Mouse (Mus musculus) common myeloid progenitor, adult 5-6 weeks (primary cell): ENCODE results near the gene AI854703. TPM values are rescaled to one million over a fixed set of nuclear protein-coding genes. Genes with fewer than 3 reads are reported as not detected.

Source experiments
- ATAC-seq: replicated peaks from 2 replicates; pipeline ENCODE4 v1.8.0; 2016; ENCODE audit warnings: low read depth, mild to moderate bottlenecking, moderate TSS enrichment, inconsistent platforms; ENCODE audit not compliant: poor library complexity, severe bottlenecking
- total RNA-seq: library from RNA; stranded (forward); fragments of 200-1000, 187-1606 nt; gene quantifications from 2 replicates; pipeline ENCODE4 v1.2.3, GENCODE M21; 2017

The AI854703 gene
- 1.6 and 2.2 TPM in 2 replicates for total RNA-seq

DNA sequence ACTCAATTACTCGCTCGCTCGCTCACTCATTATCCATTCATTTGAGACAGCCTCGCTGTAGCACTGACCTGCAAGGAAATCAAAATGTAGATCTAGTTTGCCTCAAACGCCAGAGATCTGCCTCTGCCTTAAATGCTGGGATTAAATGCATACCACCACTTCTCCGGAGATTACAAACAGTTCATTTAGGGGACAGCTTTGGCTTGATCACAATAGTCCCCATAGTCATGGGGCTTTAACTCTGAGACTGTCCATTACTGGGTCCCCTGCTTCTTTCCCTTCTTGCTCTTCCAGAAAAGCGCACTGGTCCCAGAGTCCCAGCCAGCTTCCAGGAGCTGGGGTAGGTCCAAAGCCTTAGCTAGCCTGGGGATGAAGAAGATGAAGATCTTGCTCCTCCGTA, at the start of gene AI854703:
Gene AI854703, plus strand, starts transcription at position 301 of the 400 bp plus-strand sequence.
- no peak for ATAC-seq

- no peak for ATAC-seq
Observed at GRCm38 (mm10) chr6:48578736-48579135, 47.8 kb upstream of the AI854703 start.

DNA sequence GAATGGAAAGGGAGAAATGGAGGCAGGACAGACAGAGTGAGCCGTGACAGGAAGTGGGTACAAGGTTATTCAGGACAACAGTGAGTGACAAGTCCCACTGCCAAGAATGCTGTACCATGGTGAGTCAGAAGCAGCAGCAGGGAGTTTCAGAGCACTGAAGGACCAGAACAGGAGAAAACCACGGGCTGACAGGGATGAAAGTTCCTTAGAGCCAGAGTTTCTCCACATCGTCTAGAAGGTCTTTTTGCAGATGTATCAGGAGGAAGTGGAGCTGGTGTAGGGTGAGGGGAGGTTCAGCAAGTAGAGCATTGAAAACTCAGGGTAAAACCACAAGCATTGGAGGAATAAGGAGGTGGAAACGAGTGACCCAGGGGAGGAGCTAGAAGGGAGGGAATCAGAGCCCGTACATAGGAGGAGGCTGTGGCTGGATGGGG, 47.3 kb upstream of the AI854703 start:
- peak; percentile 88 for ATAC-seq

- ATAC-seq: no peak
Observed at GRCm38 (mm10) chr6:48581257-48581656, 45.3 kb upstream of the AI854703 start.

DNA sequence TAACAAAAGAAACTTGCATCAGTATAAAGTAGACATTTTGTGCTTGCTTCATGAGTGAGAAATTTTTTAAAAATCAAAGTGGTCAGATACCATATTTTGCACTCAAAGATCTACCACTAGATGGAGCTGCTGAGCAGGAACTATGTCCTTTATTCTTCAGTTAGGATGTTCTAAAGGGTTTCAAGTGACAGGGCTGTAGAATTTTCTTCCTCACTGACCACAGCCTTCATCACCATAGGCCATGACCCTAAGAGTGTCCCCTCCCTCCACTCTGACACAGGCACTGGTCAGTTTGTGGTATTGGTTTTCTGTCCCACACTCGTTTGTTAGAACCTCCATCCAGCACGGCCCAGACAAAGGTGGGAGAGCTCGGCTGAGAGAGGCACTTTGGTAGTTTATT, 44.5 kb upstream of the AI854703 start:
- peak; percentile 54; the same call in 1 of the 2 replicates for ATAC-seq

GRCm38 (mm10) chr6:48589194-48589750, 37.3 kb upstream of the AI854703 start, which contains the start of gene Gm45021:
Gm45021 (plus strand) TSS chr6:48589610.
- 0 out of 2 replicates have a peak, but pooled peaks have one; percentile 4 for ATAC-seq

DNA sequence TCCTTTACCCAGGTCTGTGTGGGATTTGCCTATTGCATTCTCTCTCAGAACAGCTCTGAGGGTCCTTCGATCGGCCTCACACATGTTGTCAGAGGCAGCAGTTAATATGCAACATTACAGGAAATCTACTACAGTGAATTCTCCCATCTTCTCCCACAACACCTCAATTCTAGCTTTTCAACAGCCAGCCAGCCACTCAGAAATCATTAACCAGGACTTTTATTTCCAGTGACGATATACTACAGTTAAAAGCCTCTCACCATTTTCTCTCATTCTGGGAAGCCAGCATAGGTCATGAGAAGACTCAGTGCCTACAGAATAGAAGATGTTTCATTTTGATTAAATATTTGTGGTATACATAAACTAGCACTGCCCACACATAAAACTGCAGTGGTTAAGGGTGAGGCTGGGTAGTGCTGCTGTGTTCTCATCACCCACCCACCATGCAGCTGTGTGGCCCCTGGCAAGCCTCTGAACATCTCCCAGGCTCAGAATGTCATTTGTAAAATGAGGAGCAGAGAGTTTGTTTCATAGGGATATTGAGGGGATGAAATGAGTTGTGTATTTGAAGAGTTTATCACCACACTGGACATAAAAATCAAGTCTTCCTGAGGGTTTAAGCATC, 35.2 kb upstream of the AI854703 start:
- ATAC-seq: no peak

DNA sequence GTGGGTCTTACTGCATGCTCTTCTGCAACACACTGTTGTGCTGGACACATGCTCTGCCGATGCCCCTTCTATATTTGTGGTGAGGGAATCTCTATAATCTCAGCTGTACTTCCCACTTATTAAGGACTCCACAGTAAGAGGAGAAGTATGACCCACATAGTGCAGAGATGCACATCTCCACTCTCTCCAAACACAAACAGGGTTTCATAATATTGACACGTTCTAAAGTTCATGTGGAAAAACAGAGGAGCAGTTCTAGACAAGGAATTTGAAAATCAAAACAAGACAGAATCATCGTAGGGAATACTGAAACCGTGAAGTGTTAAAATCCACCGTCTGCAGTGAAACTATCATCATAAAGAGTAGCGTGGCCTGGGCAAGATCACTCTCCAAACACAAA, 34.7 kb upstream of the AI854703 start:
- no peak for ATAC-seq

- peak; percentile 77 for ATAC-seq
Observed at GRCm38 (mm10) chr6:48593158-48594042, 33.2 kb upstream of the AI854703 start, which contains the start of the genes Repin1 and Gm44965. Repin1 (plus strand) TSS chr6:48593883. Gm44965 (plus strand) TSS chr6:48593941.

DNA sequence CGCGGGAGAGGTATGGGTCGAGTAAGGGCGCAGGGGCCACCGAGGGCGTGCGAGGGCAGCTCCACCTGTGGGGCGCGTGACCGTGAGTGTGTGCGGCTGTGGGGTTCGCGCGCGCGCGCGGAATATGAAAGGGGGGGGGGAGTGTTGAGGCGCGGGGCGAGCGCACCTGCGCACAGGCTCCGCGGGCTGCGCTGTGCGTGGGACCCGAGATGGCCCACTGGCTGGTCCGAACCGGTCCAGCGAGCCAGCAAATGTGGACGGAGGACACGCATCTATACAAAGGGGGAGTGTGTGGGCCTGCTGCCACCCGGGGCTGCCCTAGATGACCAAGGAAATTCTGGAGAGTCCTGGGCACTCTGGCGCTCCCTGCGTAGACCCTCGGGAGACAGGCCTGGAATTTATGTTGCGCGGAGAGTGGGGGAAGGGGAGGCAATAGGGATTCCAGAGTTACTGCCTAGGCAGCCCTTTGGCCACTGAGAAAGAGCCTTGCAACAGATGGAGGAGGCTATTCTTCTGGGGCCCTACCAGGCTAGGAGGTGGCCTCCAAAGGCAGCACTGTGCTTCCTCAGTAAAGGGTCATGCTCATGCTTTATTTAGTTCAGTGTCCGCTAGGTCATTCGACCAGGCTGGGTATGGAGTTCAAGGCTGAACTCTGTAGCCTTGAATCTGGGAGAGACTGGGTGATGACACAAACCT, 32.4 kb upstream of the AI854703 start:
- ATAC-seq: peak; percentile 7

DNA sequence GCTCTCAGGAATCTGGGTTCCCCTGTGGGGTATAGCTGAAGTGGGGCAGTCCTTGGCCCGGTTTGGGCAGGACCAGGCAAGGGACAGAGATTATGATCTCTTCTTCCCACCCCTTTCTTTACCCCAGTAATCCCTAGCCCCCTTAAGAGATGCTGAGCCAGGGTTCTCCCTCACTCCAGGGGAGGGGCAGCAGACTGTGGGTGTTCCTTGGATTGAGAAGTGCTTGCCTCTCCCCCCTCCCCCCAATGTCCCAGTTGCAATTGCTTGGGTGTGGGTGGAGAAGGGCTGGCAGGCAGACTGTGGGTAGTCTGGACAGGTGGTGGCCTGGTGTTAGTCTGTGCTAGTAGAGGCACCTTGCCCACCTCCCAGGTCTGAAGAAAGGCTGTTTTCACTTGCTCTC, 31.3 kb upstream of the AI854703 start:
- ATAC-seq: no peak

DNA sequence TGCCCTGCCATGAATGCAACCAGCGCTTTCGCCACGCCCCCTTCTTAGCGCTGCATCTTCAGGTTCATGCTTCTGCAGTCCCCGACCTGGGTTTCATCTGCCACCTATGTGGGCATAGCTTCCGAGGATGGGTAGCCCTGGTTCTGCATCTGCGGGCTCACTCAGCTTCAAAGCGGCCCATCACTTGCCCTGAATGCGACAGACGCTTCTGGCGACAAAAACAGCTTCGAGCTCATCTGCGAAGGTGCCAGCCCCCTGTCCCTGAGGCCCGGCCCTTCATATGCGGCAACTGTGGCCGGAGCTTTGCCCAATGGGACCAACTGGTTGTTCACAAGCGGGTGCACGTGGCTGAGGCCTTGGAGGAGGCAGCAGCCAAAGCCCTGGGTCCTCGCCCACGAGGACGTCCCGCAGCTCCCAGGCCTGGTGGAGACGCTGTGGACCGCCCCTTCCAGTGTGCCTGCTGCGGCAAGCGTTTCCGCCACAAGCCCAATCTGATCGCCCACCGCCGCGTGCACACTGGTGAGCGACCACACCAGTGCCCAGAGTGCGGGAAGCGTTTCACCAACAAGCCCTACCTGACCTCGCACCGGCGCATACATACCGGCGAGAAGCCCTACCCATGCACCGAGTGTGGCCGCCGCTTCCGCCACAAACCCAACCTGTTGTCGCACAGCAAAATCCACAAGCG, 29.9 kb upstream of the AI854703 start:
- ATAC-seq: no peak

- no peak for ATAC-seq
Observed at GRCm38 (mm10) chr6:48597233-48597625, 29.3 kb upstream of the AI854703 start.

DNA sequence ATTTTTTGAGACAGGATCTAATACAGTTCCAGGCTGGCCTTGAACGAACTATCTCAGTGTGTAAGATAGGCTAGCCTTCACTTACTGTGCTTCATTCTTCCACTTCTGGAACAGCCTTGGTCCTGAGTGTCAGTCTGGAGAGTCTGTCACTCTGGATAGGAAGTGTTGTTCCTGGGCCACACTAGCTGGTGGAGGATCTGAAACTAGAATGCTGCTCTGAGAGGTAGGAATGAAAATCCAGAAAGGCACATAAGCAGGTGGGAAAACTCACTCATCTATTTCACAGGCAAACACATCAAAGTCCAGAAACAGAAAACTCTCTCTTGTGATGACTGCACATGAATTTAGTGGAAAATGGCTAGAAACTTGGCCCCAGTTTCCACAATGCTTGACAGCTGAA, 26.0 kb upstream of the AI854703 start:
- no peak for ATAC-seq

DNA sequence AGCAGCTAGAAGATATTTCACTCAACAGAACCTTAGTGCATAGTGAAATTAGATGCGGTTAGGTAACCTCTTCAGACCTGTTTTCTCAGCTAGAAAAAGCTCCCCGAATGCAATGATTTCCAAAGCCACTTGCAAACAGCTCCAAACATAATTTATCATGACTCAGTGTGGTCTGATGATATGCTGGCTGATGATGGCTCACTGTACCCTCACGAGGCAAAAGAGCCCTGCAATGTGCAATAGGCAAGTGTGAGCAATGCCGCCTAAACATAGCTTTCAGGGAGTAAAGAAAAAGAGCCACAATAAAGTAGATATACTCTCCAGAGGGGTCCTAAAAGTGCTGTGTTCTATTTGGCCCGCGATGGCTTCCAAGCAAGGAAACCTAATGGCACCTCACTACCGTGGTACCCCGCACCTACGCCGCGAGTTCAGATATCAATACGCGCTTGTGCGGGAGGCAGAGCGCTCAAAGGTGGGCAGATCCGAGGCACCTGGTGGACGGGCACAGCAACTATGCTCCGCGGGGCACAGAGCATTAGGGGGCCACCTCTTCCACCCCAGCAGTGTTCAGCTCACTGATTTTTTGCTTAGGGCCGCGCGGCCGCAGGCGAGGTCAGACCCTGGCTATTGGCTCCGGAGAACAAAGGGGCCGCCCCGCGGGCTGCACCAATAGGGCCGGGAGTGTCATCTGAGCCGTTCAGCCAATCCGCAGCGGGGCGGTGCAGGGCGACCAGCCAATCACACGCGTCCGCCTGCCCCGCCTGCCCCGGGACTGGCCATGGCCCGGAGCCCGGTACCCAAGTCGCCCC, 25.1 kb upstream of the AI854703 start, which contains the start of gene Zfp775:
Gene Zfp775, plus strand, starts transcription at position 793 of the 809 bp plus-strand sequence.
- ATAC-seq: peak; percentile 98

DNA sequence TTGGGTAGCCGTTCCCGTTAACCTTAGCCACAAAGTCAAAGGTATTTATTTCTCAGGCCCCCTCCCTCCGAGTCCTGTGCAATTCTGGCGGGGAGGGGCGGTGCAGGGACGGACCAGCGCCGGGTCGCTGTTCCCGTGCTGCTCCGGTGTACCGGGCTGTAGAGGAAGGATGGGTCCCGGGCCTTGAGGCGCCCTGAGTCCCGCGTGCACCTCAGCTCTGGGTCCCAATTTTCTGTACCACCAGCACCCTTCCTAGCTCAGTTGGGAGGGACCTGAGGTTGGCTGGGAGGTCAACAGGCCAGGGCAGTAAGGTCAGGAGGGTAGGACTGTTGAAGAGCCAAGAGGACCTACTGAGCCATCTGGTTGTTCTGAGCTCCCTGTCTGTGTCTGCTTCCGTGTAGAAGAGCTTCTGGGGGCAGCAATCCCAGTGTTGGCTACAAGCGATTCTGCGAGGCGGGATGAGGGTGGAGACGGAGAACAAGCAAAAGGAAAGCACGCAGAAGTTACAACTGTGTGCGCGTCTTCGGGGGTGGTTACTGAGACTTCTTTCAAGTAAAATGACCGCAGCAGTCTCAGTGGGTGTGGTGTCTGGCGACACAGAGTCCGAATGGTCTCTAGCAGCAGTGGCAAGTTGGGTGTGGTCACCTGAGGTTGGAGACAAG, 24.4 kb upstream of the AI854703 start:
- peak; percentile 21 for ATAC-seq

- no peak for ATAC-seq
Observed at GRCm38 (mm10) chr6:48608124-48608523, 18.4 kb upstream of the AI854703 start.

DNA sequence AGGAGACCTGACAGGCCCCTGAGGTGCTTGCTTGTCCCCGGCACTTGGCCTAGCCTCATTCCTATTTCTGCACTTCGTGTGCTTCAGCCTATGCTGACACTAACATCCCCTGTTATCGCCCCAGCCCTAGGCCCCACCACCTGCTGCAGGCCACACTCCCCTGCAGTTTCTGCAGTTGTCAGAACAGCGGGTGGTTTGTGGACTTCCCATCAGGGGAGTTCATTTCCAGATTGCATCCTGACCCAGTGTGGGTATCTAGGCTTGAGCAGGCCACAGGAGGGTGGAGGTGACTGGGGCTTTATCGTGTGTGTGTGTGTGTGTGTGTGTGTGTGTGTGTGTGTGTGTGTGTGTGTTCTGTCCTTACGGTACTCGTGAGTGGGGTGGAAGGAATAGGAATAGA, 17.1 kb upstream of the AI854703 start:
- peak; percentile 25; the same call in 1 of the 2 replicates for ATAC-seq
